Mouse (Mus musculus) C2C12 (cell line): Measurements from ENCODE around the gene Lmntd1. TPM values are rescaled to one million over a fixed set of nuclear protein-coding genes. Genes with fewer than 3 reads are reported as not detected.

Experiments used
- H3K27me3 ChIP-seq: one replicate; pipeline ENCODE4 v1.6.1; 2011; ENCODE audit not compliant: control insufficient read depth, insufficient read depth, insufficient read length
- H3K36me3 ChIP-seq: one replicate; pipeline ENCODE4 v1.6.1; 2011; ENCODE audit not compliant: control insufficient read depth, insufficient read depth
- H3K4me3 ChIP-seq: one replicate; pipeline ENCODE4 v1.5.1; 2011; ENCODE audit warnings: mild to moderate bottlenecking, control low read depth; ENCODE audit not compliant: poor library complexity, insufficient read depth, severe bottlenecking
- H3K79me2 ChIP-seq: one replicate; pipeline ENCODE4 v1.6.1; 2011; ENCODE audit not compliant: control insufficient read depth, insufficient read depth
- H3K79me3 ChIP-seq: one replicate; pipeline ENCODE4 v1.6.1; 2011; ENCODE audit warnings: low read depth, control low read depth
- H3ac ChIP-seq: one replicate; pipeline ENCODE3; 2011; ENCODE audit warnings: low read depth; ENCODE audit not compliant: control insufficient read depth, insufficient read length
- CEBPB ChIP-seq: IDR thresholded peaks from one replicate; pipeline ENCODE4 v1.6.1; 2011; ENCODE audit warnings: low read depth, mild to moderate bottlenecking, control low read depth, moderate library complexity
- CTCF ChIP-seq: IDR thresholded peaks from one replicate; pipeline ENCODE4 v1.5.1; 2011; ENCODE audit not compliant: control insufficient read depth, insufficient read depth, insufficient read length
- FOSL1 ChIP-seq: IDR thresholded peaks from one replicate; pipeline ENCODE4 v1.8.0; 2011; ENCODE audit warnings: mild to moderate bottlenecking, low read length; ENCODE audit not compliant: poor library complexity, insufficient read depth, severe bottlenecking
- MAX ChIP-seq: IDR thresholded peaks from one replicate; pipeline ENCODE4 v1.6.1; 2011; ENCODE audit warnings: mild to moderate bottlenecking, control low read depth
- MYOD1 ChIP-seq: IDR thresholded peaks from one replicate; pipeline ENCODE4 v1.6.1; 2011; ENCODE audit warnings: low read depth; ENCODE audit not compliant: control insufficient read depth, insufficient read length
- MYOG ChIP-seq: IDR thresholded peaks from one replicate; pipeline ENCODE4 v1.6.1; 2011; ENCODE audit not compliant: control insufficient read depth, insufficient read length; ENCODE audit errors: extremely low read depth
- USF1 ChIP-seq: IDR thresholded peaks from one replicate; pipeline ENCODE4 v1.6.1; 2011; ENCODE audit warnings: low read depth, mild to moderate bottlenecking, control low read depth, moderate library complexity
- polyA plus RNA-seq: library from polyadenylated mRNA; unstranded; fragments of >200 nt; fragmentation: generic; extraction: Trizol; gene quantifications from one replicate; pipeline ENCODE4 v1.2.1, GENCODE M21; 2012; ENCODE audit warnings: missing spikeins

The Lmntd1 gene
- polyA plus RNA-seq, 1 experiment = not detected

- no peaks in the 10 kb centered on the region for H3K79me3 ChIP-seq
- H3K27me3 ChIP-seq = no peaks in the 10 kb centered on the region
- no peak overlapping the region for H3K4me3 ChIP-seq
- no peaks in the 10 kb centered on the region for H3K36me3 ChIP-seq
- no peaks in the 10 kb centered on the region for H3K79me2 ChIP-seq
- TF ChIP-seq CTCF = no peak
- TF ChIP-seq MYOD1 = no peak
- TF ChIP-seq MAX = no peak
- TF ChIP-seq FOSL1 = no peak
- no peak for TF ChIP-seq USF1
- TF ChIP-seq MYOG = no peak
- H3ac ChIP-seq = no peak overlapping the region
These were observed 233.2 kb downstream of the Lmntd1 start for GRCm38 (mm10) chr6:145380961-145381360.

GRCm38 (mm10) chr6:145379175-145379574, 234.9 kb downstream of the Lmntd1 start:
- no peaks in the 10 kb centered on the region for H3K27me3 ChIP-seq
- TF ChIP-seq CTCF = no peak
- no peak for TF ChIP-seq USF1
- no peak for TF ChIP-seq FOSL1
- TF ChIP-seq MYOD1 = no peak
- no peak for TF ChIP-seq CEBPB
- no peak for TF ChIP-seq MYOG
- TF ChIP-seq MAX = no peak
- H3K36me3 ChIP-seq = no peaks in the 10 kb centered on the region
- H3K79me2 ChIP-seq = no peaks in the 10 kb centered on the region
- no peaks in the 10 kb centered on the region for H3K79me3 ChIP-seq
- no peak overlapping the region for H3ac ChIP-seq
- H3K4me3 ChIP-seq = no peak overlapping the region

GRCm38 (mm10) chr6:145378689-145379088, 235.4 kb downstream of the Lmntd1 start:
- no peaks in the 10 kb centered on the region for H3K36me3 ChIP-seq
- no peaks in the 10 kb centered on the region for H3K27me3 ChIP-seq
- no peaks in the 10 kb centered on the region for H3K79me2 ChIP-seq
- H3ac ChIP-seq = no peak overlapping the region
- TF ChIP-seq CTCF (no peak), CEBPB (no peak), USF1 (no peak), MAX (no peak), MYOD1 (no peak), MYOG (no peak), FOSL1 (no peak)
- no peaks in the 10 kb centered on the region for H3K79me3 ChIP-seq
- no peak overlapping the region for H3K4me3 ChIP-seq

GRCm38 (mm10) chr6:145374372-145374771, 239.7 kb downstream of the Lmntd1 start:
- Histone ChIP-seq H3K4me3 (no peak overlapping the region), H3K79me3 (no peaks in the 10 kb centered on the region), H3K27me3 (no peaks in the 10 kb centered on the region), H3K79me2 (no peaks in the 10 kb centered on the region), H3ac (no peak overlapping the region), H3K36me3 (no peaks in the 10 kb centered on the region)
- TF ChIP-seq MYOD1 (no peak), MAX (no peak), CTCF (no peak), FOSL1 (no peak)

DNA sequence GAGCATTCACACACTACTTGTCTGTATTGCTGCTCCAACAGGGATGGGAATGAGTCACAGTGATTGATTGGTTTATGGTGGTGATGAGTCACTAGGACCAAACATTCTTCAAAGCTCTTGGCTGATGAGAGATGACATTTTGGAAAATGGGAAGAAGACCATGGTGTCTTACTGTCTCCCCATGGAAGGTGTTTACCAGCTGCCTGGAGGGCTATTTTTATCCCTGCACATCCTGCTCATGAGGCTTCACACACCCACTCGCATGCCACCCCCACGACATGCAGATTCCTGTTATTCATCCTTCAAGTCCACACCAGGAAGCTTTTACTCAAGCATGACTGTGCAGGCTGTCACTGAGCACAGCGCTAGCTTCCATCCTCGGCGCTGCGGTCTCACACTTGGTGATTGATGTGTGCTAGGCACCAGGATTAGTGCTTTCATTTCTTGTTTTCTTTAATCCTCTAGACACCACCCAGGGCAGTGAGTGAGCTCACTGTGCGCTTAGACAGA, 240.4 kb downstream of the Lmntd1 start:
- Histone ChIP-seq H3ac (no peak overlapping the region), H3K27me3 (no peaks in the 10 kb centered on the region), H3K79me3 (no peaks in the 10 kb centered on the region), H3K4me3 (no peak overlapping the region), H3K79me2 (no peaks in the 10 kb centered on the region), H3K36me3 (no peaks in the 10 kb centered on the region)
- TF ChIP-seq CEBPB (no peak), MAX (peak; percentile 52), FOSL1 (peak; percentile 94), MYOD1 (peak; percentile 25)

DNA sequence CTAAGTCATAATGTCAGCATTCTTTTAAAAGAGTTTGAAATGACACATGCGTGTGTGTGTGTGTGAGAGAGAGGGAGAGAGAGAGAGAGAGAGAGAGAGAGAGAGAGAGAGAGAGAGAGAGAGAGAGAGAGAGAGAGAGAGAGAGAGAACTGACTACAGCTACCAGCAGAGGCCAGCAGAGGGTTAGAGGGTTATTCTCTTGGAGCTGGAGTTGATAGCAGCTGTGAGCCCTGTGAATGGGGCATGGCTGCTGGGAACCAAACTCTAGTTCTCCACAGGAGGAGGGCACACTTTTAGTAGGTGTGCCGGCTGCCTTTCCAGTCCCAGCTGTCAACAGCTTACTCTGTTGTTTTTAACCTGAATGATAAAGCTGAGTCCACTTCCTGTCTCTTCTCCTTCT, 242.1 kb downstream of the Lmntd1 start:
- H3ac ChIP-seq = no peak overlapping the region
- no peaks in the 10 kb centered on the region for H3K79me3 ChIP-seq
- no peaks in the 10 kb centered on the region for H3K79me2 ChIP-seq
- H3K36me3 ChIP-seq = no peaks in the 10 kb centered on the region
- TF ChIP-seq MAX (no peak), CTCF (peak; percentile 0)
- H3K4me3 ChIP-seq = no peak overlapping the region
- no peaks in the 10 kb centered on the region for H3K27me3 ChIP-seq
